Comparison of ENCODE assay signal across 9 mouse cellular contexts in genomic region chr9:66646226-66646625, GRCm38 (mm10). TPM values are rescaled to one million over a fixed set of nuclear protein-coding genes. Genes with fewer than 3 reads are reported as not detected.
DNase-seq lines count a peak whose midpoint lies in the region; ATAC-seq and TF ChIP-seq lines count a peak whose summit lies in the region.
"Had no signal": no experiment of that assay in that cellular context is flagged by ENCODE, and none has a peak within 500 bp of the region (broad histone marks: within the 10 kb centered on the region; RNA-seq: fewer than 3 reads in every experiment).

No protein-coding gene starts in this region.

- no peak overlapping the region for H3K9ac ChIP-seq in lung, embryonic 14.5 days
- H3K9ac ChIP-seq: midbrain, embryonic 12.5 days had no signal

- no peaks in the 10 kb centered on the region for H3K27me3 ChIP-seq in cerebellum, adult 2 months (ENCODE audit: control insufficient read depth, insufficient read depth, low read length)
- no peaks in the 10 kb centered on the region for H3K27me3 ChIP-seq in lung, embryonic 14.5 days (ENCODE audit: insufficient read depth, low read length)
- H3K27me3 ChIP-seq: midbrain, embryonic 12.5 days had no signal

- H3K9me3 ChIP-seq in lung, embryonic 14.5 days (ENCODE audit: low read depth, low read length) = no peaks in the 10 kb centered on the region
- H3K9me3 ChIP-seq: midbrain, embryonic 12.5 days had no signal

- H3K4me3 ChIP-seq in cerebellum, adult 2 months (replicated peaks; ENCODE audit: insufficient read depth, low read depth, low read length) = no peak overlapping the region
- no peak overlapping the region for H3K4me3 ChIP-seq in layer of hippocampus, adult 2 months
- no peak overlapping the region for H3K4me3 ChIP-seq in lung, embryonic 14.5 days (ENCODE audit: low read depth, low read length)
- H3K4me3 ChIP-seq: midbrain, embryonic 12.5 days had no signal

- peaks cover 2% of the 10 kb centered on the region; the same call in 1 of the 2 replicates for H3K4me1 ChIP-seq in cerebellum, adult 2 months (ENCODE audit: control insufficient read depth, insufficient read depth, low read length)
- H3K4me1 ChIP-seq in lung, embryonic 14.5 days (ENCODE audit: insufficient read depth) = peaks cover 2% of the 10 kb centered on the region; the same call in 1 of the 2 replicates

- no peak for TF ChIP-seq POLR2A in cerebellum, adult 2 months (IDR thresholded peaks at IDR 0.05; ENCODE audit: borderline replicate concordance, insufficient read depth, low read length)

- no peaks in the 10 kb centered on the region for H3K36me3 ChIP-seq in lung, embryonic 14.5 days (ENCODE audit: insufficient read depth)
- H3K36me3 ChIP-seq: midbrain, embryonic 12.5 days had no signal

- WGBS in cerebellum, adult 2 months = 12% methylated on average over 7 of the region's 7 CpGs
- 12% methylated on average over 7 of the region's 7 CpGs for WGBS in lung, embryonic 14.5 days

- ATAC-seq in hematopoietic stem cell, adult 5-6 weeks (replicated peaks in 1 of 2; ENCODE audit: insufficient read depth in 1 of 2, low FRiP score in 2 of 2, low TSS enrichment in 1 of 2, low read depth in 1 of 2, poor library complexity in 2 of 2, severe bottlenecking in 2 of 2) = peak; percentile 91 to 92
- ATAC-seq in lung, embryonic 14.5 days (ENCODE audit: insufficient read depth) = peak; percentile 82

- TF ChIP-seq CTCF in cerebellum, adult 2 months (IDR thresholded peaks at IDR 0.05; ENCODE audit: borderline replicate concordance, insufficient read depth, low read depth, low read length) = peak; percentile 94
- TF ChIP-seq CTCF in layer of hippocampus, adult 2 months (conservative IDR thresholded peaks at IDR 0.05) = peak; percentile 100
- TF ChIP-seq CTCF in lung, embryonic 14.5 days (IDR thresholded peaks at IDR 0.05; ENCODE audit: low read depth) = peak; percentile 89

- no peak overlapping the region for H3K27ac ChIP-seq in cerebellum, adult 2 months (ENCODE audit: insufficient read depth, low read length)
- H3K27ac ChIP-seq in layer of hippocampus, adult 2 months = no peak overlapping the region
- H3K27ac ChIP-seq in lung, embryonic 14.5 days (ENCODE audit: low read depth) = no peak overlapping the region
- H3K27ac ChIP-seq: midbrain, embryonic 12.5 days had no signal

- H3K4me2 ChIP-seq in lung, embryonic 14.5 days = no peak overlapping the region
- H3K4me2 ChIP-seq: midbrain, embryonic 12.5 days had no signal

- DNase-seq in MEL-GATA-1-ER (ENCODE audit: extremely low read depth, low read depth) = peak; percentile 53
- peak; percentile 90 to 94 for DNase-seq in cerebellum, adult 2 months
- peak; percentile 91 for DNase-seq in forelimb bud, embryonic 11.5 days (ENCODE audit: low read depth, low spot score)
- DNase-seq in layer of hippocampus, adult 2 months (ENCODE audit: low spot score in 2 of 2) = peak; percentile 87 to 95
- peak; percentile 96 for DNase-seq in lung, embryonic 14.5 days
- peak; percentile 91 for DNase-seq in ovary, postnatal 36 days (ENCODE audit: low spot score)
- peak; percentile 55 to 89 for DNase-seq in thymus, postnatal 10 days (ENCODE audit: low spot score in 2 of 2)

RNA-seq across cellular contexts. Expression of gene Usp3, which starts 53.3 kb away (rescaled TPM):
- polyA plus RNA-seq in cerebellum, adult 2 months (2012; rRNA removed) = 89.3 and 97.0 TPM in 2 replicates
- total RNA-seq in hematopoietic stem cell, adult 5-6 weeks (2017) = 39.4 and 70.8 TPM in 2 replicates
- total RNA-seq in layer of hippocampus, adult 2 months (2021) = 10 to 100 TPM; 41.8 to 45.5 TPM
- 73.7 and 73.9 TPM in 2 replicates for polyA plus RNA-seq in lung, embryonic 14.5 days (2014; fragmentation: Nextera tagmentation; extraction: Ambion mirVana)
